Mouse (Mus musculus) megakaryocyte progenitor cell, adult 5-6 weeks (primary cell): Measurements from ENCODE around the gene Eps8l2. TPM values are rescaled to one million over a fixed set of nuclear protein-coding genes. Genes with fewer than 3 reads are reported as not detected.

ENCODE experiments used
- ATAC-seq: replicated peaks from 2 replicates; pipeline ENCODE4 v1.8.0; 2016; ENCODE audit warnings: mild to moderate bottlenecking, moderate TSS enrichment, inconsistent platforms; ENCODE audit not compliant: poor library complexity
- total RNA-seq, 2 experiments: library from RNA; stranded (forward) in 1 of 2; stranded (reverse) in 1 of 2; fragments of 157-497, 149-512 nt in 1 of 2; fragments of 200-1000 nt in 1 of 2; gene quantifications; 2 replicates each; pipeline versions ENCODE4 v1.2.3 to v1.2.4; 2015 to 2017

The Eps8l2 gene
- total RNA-seq, 2 experiments from 2014 or later: 0.67 TPM; not detected in 1

DNA sequence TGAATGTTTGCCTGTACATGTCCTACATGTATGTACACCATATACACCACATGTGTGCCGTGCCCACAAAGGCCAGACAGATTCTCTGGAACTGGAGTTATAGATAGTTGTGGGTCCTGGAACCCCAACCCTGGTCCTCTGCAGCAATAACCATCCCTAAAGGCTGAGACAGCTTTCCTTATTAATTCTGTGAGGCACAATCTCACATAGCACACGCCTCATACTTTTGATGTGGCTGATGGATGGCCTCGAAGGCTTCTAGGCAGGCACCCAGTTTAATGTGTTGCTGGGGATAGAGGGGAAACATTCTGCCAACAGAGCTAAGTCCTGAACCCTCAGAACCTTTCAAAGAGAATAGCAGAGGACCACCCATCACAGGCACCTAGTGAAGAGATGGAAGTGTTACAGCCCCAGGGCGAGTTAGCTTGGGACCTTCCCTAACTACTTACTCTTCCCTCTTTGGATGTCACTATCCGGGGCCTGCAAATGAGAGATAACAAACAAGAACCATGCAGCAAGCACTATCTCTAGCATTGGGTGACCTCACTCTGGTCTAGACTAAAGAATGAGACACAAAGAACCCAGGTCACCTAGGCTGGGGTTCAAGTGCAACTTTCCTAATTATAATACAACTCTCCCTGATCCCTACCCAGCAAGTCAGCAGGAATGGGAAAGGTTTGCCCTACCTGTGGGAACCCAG lies 25.8 kb downstream of the Eps8l2 start:
- peak; percentile 76 for ATAC-seq

DNA sequence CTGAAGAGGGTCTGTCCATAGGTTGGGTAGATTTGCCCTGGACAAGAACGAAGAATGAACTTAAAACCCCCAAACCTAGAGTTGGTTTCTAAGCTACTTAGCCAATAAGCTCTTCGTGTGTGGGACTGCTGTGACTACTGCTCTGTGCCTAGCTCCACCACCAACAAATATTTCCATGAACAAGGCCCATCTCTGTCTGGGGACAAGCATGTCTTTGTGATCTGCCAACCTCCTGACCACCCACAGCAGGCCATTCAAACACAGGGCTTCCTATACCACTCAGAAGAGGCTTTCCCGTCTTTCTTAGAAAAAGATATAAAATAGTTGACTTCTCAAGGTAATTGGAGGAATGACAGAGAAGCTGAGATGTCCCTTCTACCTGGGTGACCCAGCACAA lies 26.4 kb downstream of the Eps8l2 start:
- ATAC-seq: no peak

DNA sequence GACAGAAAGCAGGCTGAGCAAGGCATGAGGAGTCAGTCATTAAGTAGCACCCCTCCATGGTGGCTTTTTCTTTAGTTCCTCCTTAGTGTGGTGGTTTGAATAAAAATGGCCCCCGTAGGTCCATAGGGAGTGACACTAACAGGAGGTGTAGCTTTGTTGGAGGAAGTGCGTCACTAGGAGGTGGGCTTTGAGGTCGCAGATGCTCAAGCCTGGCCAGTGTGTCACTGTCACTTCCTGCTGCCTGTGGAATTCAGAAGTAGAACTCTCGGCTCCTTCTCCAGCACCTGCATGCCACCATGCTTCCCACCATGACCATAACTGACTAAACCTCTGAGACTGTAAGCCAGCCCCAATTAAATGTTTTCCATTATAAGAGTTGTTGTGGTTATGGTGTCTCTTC lies 28.7 kb downstream of the Eps8l2 start:
- ATAC-seq: no peak

DNA sequence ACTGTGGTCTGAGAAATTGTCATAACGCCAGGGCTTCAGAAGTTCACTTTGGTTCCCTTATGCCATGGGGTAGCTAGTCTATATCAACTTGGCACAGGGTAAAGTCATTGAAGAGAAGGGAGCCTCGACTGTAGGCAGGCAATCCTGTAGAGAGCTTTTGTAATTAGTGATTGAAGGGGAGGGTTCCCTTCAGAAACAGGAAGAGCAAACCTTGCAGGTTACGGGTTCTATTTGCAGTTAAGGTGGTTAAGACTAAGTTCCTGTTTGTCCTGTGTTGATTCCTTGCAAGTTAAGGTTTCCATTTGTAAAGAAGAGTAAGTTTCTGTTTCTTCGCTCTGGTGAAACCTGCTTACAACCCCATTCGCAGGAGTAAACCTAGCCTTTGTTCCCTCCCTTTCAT lies 31.2 kb downstream of the Eps8l2 start:
- peak; percentile 59 for ATAC-seq

DNA sequence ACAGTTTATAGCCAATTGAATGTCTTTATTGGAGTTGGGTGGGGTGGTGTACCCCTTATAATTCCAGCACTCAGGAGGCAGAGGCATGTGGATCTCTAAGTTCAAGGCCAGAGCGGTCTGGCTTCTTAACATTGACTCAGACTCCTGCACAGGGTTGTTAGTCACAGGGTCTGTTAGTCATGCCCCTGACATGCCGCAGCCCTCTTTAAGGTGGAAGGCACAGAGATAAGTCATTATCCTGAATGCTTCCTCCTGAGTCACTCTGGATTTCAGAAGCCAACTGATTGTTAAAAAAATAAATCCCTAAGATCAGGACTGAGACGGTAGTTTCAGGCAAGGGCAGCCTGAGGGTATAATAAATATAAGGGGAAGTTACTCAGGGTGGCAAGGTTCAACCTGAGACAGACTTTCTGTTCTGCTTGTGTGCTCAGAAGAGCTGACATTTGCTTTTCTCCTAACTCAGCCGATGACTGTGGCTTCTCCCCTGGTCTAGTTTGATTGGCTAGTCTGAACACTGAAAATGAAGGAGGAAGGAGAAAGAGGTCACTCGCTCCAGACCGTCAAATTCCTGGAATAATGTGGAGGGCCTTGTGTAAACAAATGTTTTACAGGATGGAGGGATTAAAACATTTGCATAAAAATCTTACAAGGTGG lies 33.4 kb downstream of the Eps8l2 start:
- peak; percentile 64 for ATAC-seq

DNA sequence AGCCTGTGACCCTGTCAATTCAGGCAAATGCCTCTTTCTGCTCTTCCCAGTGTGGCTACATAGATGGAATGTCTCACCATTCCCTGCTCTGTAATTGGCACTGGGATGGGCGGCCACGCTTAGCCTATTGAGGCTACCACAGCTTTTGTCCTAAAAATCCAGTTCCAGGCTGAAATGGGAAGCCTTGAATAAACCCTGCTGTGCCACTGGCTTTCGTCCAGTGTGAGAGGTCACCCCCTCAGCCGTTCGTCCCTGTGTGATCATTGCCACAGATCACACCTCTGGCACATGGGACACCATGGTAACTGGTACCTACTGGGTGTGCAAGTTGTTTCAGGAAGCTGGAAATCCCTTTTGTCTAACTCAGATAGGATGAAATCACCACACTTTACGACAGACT lies 34.9 kb downstream of the Eps8l2 start:
- no peak for ATAC-seq

DNA sequence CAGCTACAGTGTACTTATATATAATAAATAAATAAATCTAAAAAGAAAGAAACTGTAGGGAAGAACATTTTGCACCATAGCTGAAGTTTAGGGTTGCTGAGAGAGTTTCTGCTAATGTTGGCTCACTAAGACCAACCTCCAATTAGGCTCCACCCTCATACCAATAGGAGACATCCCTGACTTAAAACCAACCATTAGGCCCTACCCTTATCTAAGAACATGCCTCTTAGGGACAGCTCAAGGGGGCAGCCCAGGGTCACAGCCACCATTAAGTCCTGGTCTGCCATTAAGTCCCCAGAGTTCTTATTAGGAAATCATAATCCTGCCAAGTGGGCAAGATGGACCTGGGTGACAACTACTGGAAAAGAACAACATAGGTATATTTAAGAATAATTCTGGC lies 35.7 kb downstream of the Eps8l2 start:
- ATAC-seq: peak; percentile 32; the same call in 1 of the 2 replicates

DNA sequence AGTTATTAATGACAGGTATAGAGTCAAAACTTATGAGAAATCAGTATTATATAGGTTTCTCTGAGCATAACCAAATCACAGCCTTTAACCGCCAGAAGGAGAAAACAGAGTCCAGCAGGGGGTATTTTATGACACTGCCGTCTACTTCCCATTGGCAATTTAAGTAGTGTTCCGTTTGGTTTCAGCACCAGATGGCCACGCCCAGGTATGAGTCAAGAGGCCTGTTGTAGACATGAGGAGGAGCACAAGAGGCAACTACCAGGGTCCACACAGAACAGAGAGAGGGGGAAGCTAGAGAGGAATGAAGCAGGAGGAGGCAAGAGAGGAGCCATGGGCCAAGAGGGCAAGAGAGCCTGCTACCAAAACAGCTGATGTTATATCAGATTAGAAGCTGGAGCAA lies 40.9 kb downstream of the Eps8l2 start:
- peak; percentile 87 for ATAC-seq

DNA sequence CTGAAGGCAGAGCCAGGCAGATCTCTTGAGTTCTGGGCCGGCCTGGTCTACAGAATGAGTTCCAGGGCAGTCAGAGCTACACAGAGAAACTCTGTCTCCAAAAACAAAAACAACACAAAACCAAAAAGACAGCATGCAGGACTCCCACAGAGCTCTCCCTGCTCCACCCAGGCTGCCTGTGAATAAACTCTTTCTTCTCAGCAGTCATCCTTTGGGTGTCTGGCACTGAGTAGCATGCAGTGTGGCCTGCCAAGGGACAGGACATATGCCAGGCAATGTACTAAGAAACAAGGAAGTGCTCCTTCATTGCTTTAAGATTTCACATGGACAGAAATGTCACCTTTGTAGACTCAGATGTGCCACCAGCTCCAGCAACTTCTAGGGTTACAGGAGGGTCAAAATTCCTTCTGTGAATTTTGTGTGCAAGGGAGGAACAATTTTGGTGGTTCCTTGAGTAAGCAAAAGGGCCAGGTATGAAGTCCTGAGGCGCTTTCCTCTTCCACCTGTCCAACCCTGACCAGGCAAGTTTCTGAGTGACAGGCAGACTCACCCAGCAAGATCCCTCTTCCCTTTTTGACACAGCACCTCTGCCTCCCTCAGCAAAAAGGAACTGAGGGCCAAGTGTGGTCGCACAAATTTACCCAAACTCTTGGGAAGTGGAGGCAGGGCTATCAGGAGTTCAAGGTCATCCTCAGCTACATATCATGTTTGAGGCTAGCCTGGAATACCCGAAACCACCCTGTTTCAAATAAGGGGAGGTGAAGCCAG lies 42.6 kb downstream of the Eps8l2 start:
- peak; percentile 30 for ATAC-seq

DNA sequence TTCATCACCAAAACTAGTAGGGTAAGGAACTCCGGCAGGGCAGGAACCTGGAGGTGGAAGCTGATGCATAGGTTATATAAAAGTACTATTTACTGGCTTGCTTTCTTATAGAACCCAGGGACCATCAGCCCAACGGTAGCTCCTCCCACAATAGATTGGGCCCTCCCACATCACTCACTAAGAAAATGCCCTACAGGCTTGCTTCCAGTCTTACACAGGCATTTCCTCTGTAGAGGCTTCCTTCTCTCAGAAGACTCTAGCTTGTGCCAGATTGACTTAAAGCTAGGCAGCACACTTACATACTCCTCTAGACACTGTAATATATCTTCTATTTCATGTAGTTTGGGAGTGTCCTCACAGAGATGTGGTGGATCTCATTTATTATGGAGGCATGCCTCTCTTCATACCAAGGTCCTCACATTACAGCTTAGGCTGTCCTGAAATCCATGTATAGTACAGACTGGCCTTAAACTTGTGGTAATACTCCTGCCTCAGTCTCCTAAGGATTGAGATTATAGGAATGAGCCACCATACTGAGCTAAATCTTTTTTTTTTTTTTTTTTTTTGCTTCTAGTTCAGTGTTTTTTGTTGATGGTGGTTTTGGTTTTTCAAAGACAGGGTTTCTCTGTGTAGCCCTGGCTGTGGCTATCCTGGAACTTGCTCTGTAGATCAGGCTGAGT lies 49.3 kb downstream of the Eps8l2 start:
- 0 out of 2 replicates have a peak, but pooled peaks have one; percentile 13 for ATAC-seq

DNA sequence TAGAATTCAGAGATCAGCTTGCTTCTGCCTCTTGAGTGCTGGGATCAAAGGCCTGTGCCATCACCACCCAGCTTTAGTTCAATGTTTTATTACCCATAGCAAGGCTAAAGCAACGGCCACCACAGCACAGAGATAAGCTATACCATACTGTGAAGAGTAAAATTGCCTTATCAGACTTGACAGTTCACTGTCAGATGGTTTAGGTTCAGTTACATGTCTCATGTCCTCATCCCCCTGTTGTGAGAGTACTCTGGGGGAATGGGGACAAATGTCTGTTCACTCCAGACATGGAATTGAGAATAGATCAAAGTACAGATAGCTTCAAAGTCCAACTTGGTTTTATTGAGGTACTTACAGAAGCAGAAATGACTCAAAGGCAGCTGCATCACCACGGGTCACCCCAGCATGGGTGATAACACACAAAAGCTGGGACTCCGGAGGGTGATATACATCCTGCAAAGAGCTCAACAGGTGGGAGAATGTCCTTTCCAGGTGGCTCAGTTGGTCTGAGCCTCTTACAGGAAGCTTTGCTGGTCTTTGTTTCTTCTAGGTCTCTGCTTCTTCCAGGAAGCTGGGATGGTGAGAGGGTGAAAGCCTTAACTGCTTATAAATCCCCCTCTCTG lies 49.9 kb downstream of the Eps8l2 start:
- peak; percentile 13; the same call in 1 of the 2 replicates for ATAC-seq

DNA sequence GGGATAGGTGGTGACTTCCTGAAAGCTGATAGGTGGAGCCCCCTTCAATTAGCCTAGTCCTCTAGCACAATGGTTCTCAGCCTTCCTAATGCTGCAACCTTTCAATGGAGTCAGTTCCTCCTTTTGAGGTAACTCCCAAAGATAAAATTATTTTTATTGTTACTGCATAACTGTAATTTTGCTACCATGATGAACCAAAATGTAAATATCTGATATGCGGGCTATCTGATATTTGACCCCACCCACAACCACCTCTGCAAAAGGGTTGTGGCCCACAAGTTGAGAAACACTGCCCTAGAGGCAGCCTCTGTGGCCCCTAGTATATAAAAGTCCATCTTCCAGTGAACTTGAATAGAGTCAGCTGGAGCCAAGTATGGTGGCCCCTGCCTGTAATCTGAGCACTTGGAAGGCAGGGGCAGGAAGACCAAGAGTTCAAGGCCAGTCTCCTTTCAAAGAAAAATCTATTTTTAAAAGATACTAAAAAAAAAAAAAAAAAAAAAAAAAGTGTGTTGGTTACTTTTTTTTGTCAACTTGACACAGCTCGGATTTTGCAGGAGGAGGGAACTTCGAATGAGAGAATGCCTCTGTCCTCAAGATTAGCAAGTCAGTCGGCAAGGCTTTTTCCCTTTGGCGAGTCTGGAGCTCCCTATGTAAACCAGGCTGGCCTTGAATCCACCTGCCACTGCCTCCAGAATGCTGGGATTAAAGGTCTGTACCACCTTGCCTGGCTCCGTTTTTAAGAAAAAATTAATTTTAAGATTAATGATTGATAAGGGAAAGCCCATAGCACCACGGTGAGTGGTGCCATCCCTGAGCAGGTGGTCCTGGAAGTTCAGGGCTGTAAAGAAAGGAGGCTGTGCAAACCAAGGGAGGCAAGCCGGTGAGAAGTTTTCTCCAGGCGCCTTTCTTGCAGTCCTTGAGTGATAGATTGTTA lies 51.9 kb downstream of the Eps8l2 start:
- ATAC-seq: no peak

DNA sequence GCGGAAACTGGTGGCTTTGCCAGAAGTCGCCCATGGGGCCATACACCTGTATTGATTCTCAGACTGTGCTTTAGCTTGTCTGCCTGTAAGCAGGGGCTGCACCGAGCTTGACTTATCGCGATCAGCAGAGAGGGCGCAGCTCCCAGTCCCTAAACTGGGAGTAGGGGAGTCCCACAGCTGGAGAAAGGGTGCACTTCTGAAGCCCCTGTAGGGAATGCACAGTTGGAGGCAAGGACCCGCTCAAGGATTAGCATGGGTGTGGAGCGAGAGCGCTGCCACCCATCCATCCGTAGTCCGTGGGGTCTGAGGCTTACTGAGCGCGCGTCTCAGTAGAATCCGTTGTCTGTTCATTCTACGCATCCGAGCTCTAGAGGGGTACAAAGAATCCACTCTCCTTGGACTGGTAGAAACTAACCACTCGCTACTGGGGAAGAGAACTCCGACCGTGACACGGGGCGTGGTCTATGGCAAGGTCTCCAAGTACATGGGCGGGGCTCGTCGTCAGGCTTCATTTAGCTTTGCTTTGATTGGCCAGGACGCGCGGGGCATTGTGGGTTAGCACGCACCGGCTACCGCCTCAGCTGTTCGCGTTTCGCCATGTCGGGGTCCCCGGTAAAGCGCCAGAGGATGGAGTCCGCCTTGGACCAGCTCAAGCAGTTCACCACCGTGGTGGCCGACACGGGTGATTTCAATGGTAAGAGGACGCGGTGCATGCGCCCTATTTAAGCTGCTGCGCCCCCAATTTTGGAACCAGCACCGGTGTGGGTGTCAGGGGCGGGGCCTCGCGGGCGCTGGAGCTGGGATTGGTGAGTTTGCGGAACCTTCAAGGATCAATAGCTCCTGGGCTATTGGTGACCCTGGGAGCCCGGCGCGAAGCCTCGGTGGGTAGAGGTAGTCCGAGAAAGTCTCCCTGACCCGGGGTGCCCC lies 53.2 kb downstream of the Eps8l2 start, which contains the start of gene Taldo1:
TSS of gene Taldo1 (plus strand) at position 575 of the 927 bp plus-strand sequence.
- peak; percentile 69 for ATAC-seq

DNA sequence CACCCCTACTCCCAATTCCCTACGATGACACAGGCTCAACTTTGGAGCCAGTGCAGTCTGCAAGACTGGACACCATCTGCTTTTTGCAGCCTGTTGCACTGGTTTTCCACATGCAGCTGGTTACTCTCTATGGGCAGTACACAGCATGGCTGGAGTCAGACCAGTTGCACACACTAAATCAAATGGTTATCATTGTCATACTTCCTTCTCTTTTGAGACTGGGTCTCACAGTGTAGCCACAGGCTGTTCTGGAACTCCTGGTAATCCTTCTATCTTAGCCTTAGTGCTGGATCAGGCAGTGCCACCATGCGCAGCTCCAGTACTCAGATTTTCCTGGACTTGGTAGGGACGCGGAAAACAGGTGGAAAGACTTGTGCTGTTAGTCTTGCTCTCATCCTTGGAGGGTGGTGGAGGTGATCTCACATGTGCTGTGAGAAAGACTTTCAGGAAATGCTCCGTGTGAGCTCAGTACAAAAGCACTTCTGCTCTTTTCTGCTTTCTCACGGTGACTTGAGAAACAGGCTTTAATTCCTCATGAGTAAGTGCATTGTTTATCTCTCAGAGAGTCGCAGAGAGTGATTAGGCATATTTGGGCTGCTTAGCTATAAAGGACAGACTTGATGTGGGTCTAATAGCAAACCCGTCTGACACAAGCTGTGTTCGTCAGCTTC lies 54.0 kb downstream of the Eps8l2 start:
- ATAC-seq: peak; percentile 39

DNA sequence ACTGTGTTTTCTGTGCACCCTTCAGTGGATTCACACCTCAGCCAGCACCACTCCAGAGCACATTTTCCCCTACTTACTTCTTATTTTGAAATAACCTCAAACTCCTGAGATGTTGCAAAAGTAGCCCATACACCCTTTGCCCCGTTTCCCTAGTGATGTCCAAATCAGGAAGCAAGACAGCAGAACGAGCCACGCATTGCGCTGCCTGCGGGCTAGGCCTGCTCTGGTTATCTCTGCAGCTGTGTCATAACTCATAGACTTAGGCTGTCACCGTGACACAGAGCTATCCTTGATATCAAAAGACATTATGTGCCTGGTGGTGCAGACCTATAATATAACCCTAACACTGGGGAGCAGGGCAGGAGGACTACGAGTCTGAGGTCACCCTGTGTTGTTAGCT lies 55.5 kb downstream of the Eps8l2 start:
- peak; percentile 57 for ATAC-seq

DNA sequence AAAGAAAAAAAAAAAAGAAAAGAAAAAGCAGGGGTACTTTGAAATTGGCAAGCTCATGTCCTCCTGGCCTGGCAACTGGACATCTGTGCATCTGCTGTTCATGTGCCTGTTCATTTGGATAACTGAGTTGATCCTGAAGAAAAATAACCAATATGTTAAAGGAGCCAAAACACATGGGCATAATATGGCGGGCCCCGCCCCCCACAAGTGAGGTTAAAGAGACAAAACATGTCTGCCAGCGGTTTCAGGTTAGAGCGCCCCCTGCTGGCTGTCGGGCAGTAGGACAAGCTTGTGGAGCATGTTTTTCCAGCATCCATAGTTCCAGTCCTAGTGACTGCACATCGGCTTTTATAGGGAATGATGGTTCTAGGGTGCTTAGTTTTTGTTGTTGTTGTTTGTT lies 56.1 kb downstream of the Eps8l2 start:
- ATAC-seq: peak; percentile 23

DNA sequence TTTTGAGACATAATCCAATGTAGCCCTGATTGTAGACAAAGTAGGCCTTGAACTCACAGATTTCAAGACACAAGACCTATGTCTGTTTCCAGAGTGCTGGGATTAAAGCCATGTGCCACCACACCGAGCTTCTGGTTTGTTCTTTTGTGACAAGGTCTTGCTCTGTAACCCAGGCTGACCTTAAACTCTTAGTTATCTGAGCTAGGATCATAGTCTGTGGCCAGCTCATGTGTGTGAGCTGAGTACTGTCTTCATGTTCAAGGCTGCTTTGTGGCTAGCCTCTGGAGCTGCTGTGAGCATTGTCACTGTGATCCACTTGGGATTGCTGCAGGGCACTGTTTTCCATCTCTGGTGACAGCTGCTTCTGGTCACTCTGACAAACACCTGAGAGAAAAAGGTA lies 56.7 kb downstream of the Eps8l2 start:
- ATAC-seq: no peak

DNA sequence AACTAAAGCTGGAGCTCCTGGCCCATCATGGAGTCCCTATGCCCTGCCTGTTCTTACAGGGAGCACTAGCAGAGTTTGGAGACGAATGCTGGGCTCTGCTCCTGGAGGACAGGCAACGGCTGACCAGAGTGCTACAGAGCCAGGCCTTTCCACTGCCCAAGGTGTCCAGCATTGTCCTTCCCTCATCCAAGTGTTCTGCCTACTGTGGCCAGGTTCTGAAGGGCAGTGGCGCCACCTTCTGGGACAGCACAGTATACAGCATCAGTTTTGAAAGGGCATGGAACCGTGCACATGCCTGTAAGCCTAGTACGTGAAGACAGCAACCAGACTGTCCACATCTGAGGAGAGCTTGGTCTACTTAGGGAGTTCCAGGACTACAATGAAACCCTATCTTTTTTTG lies 64.6 kb downstream of the Eps8l2 start:
- ATAC-seq: peak; percentile 97
